Mouse (Mus musculus) liver, postnatal 0 days (tissue): ENCODE measurements at regions not wholly inside any gene's neighbourhood (a gene's known extent, or its start where the extent isn't known, plus 50 kb on each side); places are given as distances from the start of the nearest gene placed in this dataset.

Experiments
- CTCF ChIP-seq: sonication (generic); IDR thresholded peaks from 2 replicates; pipeline ENCODE4 v1.5.1; 2016; ENCODE audit warnings: antibody characterized with exemption, low read depth
- EP300 ChIP-seq: IDR thresholded peaks from 2 replicates; pipeline ENCODE4 v1.6.1; 2016; ENCODE audit warnings: antibody characterized with exemption, low read depth, mild to moderate bottlenecking

DNA sequence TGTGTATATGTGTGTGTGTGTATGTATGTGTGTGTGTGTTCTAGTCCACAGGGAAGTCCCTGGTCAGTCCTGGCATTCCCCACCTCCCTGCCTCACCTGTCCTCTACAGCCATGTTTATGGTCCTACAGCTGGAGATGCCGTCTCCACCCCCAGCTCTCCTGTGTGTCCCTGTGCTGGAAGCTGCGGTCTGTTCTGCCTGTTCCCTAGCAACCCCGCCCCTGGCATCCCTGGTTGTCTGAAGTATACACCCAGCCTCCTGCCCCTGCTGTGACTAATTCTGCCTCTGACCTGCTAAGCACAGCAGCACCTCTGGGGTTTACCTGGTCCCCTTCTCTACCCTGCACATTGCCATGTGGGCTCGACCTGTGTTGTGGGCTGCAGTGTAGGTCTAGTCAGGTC, 66.8 kb downstream of the Tpra1 start:
- TF ChIP-seq CTCF (no peak), EP300 (no peak)
